9 mouse cellular contexts compared by ENCODE assay signal in the genomic region with DNA sequence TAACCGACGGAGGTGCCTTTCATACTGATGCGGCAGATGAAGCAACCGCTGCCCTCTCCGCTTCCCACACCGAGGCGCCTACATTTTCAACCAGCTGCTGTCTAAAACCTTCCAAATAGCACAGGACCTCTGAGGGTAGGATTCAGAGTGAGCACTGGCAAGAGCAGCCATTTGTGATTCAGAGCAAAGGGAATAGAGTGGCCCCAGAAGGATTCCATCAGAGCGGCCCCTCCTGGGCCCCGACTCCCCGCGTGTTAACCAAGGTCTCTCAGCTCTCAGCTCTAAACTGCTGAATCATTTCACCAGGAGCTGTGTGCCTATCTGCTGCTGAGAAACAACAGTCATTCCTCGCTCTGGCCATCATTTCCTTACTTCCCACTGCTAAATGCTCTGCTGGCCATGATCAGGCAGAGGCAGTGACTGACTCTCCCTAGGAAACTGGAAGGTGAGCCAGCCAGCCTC.
DNase-seq lines count a peak whose midpoint lies in the region; ATAC-seq lines count a peak whose summit lies in the region.
"Had no signal": no experiment of that assay in that cellular context is flagged by ENCODE, and none has a peak within 500 bp of the region (broad histone marks: within the 10 kb centered on the region; RNA-seq: fewer than 3 reads in every experiment).

No protein-coding gene starts in this region.

- no peaks in the 10 kb centered on the region for H3K36me3 ChIP-seq in forebrain, embryonic 15.5 days
- H3K36me3 ChIP-seq in hindbrain, embryonic 14.5 days (replicated peaks; ENCODE audit: control insufficient read depth, insufficient read depth): no peaks in the 10 kb centered on the region
- no peaks in the 10 kb centered on the region for H3K36me3 ChIP-seq in midbrain, embryonic 10.5 days

- H3K9me3 ChIP-seq in forebrain, embryonic 15.5 days: no peaks in the 10 kb centered on the region
- H3K9me3 ChIP-seq in hindbrain, embryonic 14.5 days (ENCODE audit: control insufficient read depth, low read length): no peaks in the 10 kb centered on the region
- H3K9me3 ChIP-seq in midbrain, embryonic 10.5 days (replicated peaks): no peaks in the 10 kb centered on the region

- H3K27me3 ChIP-seq in forebrain, embryonic 15.5 days: no peaks in the 10 kb centered on the region
- no peaks in the 10 kb centered on the region for H3K27me3 ChIP-seq in hindbrain, embryonic 14.5 days (ENCODE audit: control insufficient read depth, insufficient read depth, low read length)
- H3K27me3 ChIP-seq in midbrain, embryonic 10.5 days (ENCODE audit: low read depth, poor library complexity, severe bottlenecking): no peaks in the 10 kb centered on the region
- H3K27me3 ChIP-seq: CH12.LX had no signal

- H3K4me1 ChIP-seq in forebrain, embryonic 15.5 days: peaks cover 14% of the 10 kb centered on the region
- H3K4me1 ChIP-seq in hindbrain, embryonic 14.5 days (replicated peaks; ENCODE audit: control insufficient read depth, insufficient read depth, low read length): peaks cover 20% of the 10 kb centered on the region
- H3K4me1 ChIP-seq in midbrain, embryonic 10.5 days: peaks cover 25% of the 10 kb centered on the region

- DNase-seq in cerebellum, postnatal 25 days: peak; percentile 14 to 19
- no peak for DNase-seq in cerebellum, postnatal 4 days (ENCODE audit: low spot score in 2 of 2)
- peak; percentile 17 to 37 for DNase-seq in adrenal gland, postnatal 36 days
- DNase-seq in hindbrain, embryonic 14.5 days (ENCODE audit: low spot score): no peak
- peak; percentile 21 for DNase-seq in midbrain, embryonic 10.5 days (ENCODE audit: low spot score)
- no peak for DNase-seq in retina, embryonic 14.5 days (ENCODE audit: low spot score)
- no peak for DNase-seq in thymus, adult 18-20 months

- no peak for ATAC-seq in forebrain, embryonic 15.5 days (replicated peaks)
- no peak; the same call in 1 of the 2 replicates for ATAC-seq in hindbrain, embryonic 14.5 days (ENCODE audit: low FRiP score)

- peak overlapping the region; percentile 56 for H3K27ac ChIP-seq in forebrain, embryonic 15.5 days (replicated peaks)
- H3K27ac ChIP-seq in hindbrain, embryonic 14.5 days: peak overlapping the region; percentile 69
- peak overlapping the region; percentile 70 for H3K27ac ChIP-seq in midbrain, embryonic 10.5 days (replicated peaks)

- no peak overlapping the region for H3K4me3 ChIP-seq in forebrain, embryonic 15.5 days
- no peak overlapping the region for H3K4me3 ChIP-seq in hindbrain, embryonic 14.5 days (replicated peaks; ENCODE audit: low read length)
- H3K4me3 ChIP-seq in midbrain, embryonic 10.5 days: peak overlapping the region; percentile 9; the same call in 1 of the 2 replicates

- 20% methylated on average over 12 of the region's 12 CpGs for WGBS in forebrain, embryonic 15.5 days
- 12% methylated on average over 12 of the region's 12 CpGs for WGBS in hindbrain, embryonic 14.5 days
- WGBS in midbrain, embryonic 10.5 days: 31% methylated on average over 12 of the region's 12 CpGs

- peak overlapping the region; percentile 20; the same call in 1 of the 2 replicates for H3K4me2 ChIP-seq in forebrain, embryonic 15.5 days (replicated peaks)
- H3K4me2 ChIP-seq in hindbrain, embryonic 14.5 days (replicated peaks): peak overlapping the region; percentile 30

- no peak overlapping the region for H3K9ac ChIP-seq in forebrain, embryonic 15.5 days (replicated peaks)
- peak overlapping the region; percentile 39; the same call in 1 of the 2 replicates for H3K9ac ChIP-seq in hindbrain, embryonic 14.5 days

Comparison
In these comparisons a context has a peak if more than half of its experiments do, and no peak if none do; other contexts are left out.
1. DNase-seq: peak in cerebellum, postnatal 25 days (2 of 2), adrenal gland, postnatal 36 days (2 of 2) and midbrain, embryonic 10.5 days (single experiment); none in cerebellum, postnatal 4 days (0 of 2), hindbrain, embryonic 14.5 days (single experiment), retina, embryonic 14.5 days (single experiment) and thymus, adult 18-20 months (0 of 2).
2. Peak in every context shown above with its lines, with median percentiles within 50 percentile points of each other: H3K27ac ChIP-seq.